Mouse (Mus musculus): Measurements from ENCODE around the gene Adamts17. TPM values are rescaled to one million over a fixed set of nuclear protein-coding genes. Genes with fewer than 3 reads are reported as not detected.

Adamts17 gene
- polyA plus RNA-seq, 1 experiment: 1.5 TPM

DNA sequence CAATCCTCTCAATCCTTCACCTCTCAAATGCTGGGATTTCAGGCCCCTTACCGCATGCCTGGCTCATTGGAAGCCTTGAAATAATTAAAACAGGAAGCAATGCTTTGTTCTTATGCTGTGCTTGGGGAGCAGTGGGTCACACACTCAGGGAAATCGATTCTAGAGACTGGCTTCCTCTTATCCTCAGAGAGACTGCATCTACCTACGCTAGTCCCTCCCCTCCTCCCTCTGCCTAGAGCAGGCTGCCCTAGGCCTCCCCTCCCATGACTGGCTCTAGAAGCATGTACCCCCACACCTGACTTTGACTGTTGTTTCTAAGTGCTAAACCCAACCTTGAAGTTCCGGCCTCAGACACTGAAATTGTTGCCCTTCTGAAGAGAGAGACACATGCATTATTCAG lies 189.4 kb downstream of the Adamts17 start:
- no peak for TF ChIP-seq POLR2A (IDR thresholded peaks at IDR 0.05; ENCODE audit: low read depth, low read length)
- no peak for TF ChIP-seq CTCF (IDR thresholded peaks at IDR 0.05; ENCODE audit: extremely low read depth, insufficient read length, insufficient replicate concordance, low read depth, low read length)
- Histone ChIP-seq H3K4me1 (ENCODE audit: control insufficient read depth, insufficient read depth, insufficient read length, low read length) (no peaks in the 10 kb centered on the region), H3K36me3 (ENCODE audit: control insufficient read depth, insufficient read depth, low read length) (no peaks in the 10 kb centered on the region), H3K27me3 (ENCODE audit: control insufficient read depth, insufficient read depth, low read length) (no peaks in the 10 kb centered on the region), H3K27ac (ENCODE audit: insufficient read depth, low read depth, low read length) (no peak overlapping the region), H3K4me3 (ENCODE audit: low read depth, low read length) (no peak overlapping the region)
- 80% methylated on average over 4 of the region's 4 CpGs for WGBS

DNA sequence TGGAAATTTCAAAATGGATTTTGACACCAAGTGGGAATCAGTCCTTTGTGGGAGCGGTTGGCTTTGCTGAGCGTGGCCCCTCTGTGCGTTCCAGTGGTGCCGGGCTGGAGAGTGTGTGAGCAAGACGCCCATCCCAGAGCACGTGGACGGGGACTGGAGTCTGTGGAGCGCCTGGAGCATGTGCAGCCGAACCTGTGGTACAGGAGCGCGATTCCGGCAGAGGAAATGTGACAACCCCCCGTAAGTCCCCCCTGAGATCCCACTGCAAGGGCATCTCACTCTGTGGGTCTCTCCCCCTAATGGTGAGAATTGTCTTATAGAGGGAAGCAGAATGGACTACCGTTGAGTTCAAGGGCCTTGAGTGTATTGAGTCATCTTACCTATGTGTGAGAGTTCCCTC lies 189.9 kb downstream of the Adamts17 start:
- 97% methylated on average over 14 of the region's 14 CpGs for WGBS
- Histone ChIP-seq H3K27me3 (ENCODE audit: control insufficient read depth, insufficient read depth, low read length) (no peaks in the 10 kb centered on the region), H3K27ac (ENCODE audit: insufficient read depth, low read depth, low read length) (no peak overlapping the region), H3K4me1 (ENCODE audit: control insufficient read depth, insufficient read depth, insufficient read length, low read length) (no peaks in the 10 kb centered on the region), H3K36me3 (ENCODE audit: control insufficient read depth, insufficient read depth, low read length) (no peaks in the 10 kb centered on the region), H3K4me3 (ENCODE audit: low read depth, low read length) (no peak overlapping the region)
- TF ChIP-seq CTCF (IDR thresholded peaks at IDR 0.05; ENCODE audit: extremely low read depth, insufficient read length, insufficient replicate concordance, low read depth, low read length) (no peak), POLR2A (IDR thresholded peaks at IDR 0.05; ENCODE audit: low read depth, low read length) (no peak)

DNA sequence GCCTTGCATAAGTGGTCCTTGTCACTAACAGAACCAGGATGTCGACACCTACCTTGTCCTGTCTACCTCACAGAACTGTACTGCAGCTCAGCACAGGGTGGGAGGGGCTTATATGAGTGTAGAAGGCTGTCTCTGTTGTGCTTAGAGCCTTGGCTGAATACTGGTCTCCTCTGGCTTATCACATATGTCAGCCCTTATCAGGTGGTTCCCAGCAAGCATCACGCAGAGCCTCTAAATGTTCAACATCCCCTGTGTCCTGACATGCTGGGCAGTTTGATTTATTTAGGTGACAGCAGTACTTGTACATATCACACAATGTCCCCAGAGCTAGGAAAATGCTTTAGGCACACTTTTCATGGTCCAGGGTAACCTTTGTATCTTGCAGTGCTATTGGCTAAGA lies 191.7 kb downstream of the Adamts17 start:
- H3K4me3 ChIP-seq (ENCODE audit: low read depth, low read length): no peak overlapping the region
- H3K36me3 ChIP-seq (ENCODE audit: control insufficient read depth, insufficient read depth, low read length): no peaks in the 10 kb centered on the region
- H3K27ac ChIP-seq (ENCODE audit: insufficient read depth, low read depth, low read length): no peak overlapping the region
- TF ChIP-seq POLR2A (IDR thresholded peaks at IDR 0.05; ENCODE audit: low read depth, low read length) (no peak), CTCF (IDR thresholded peaks at IDR 0.05; ENCODE audit: extremely low read depth, insufficient read length, insufficient replicate concordance, low read depth, low read length) (no peak)
- H3K4me1 ChIP-seq (ENCODE audit: control insufficient read depth, insufficient read depth, insufficient read length, low read length): no peaks in the 10 kb centered on the region
- 75% methylated on average over 2 of the region's 2 CpGs for WGBS
- H3K27me3 ChIP-seq (ENCODE audit: control insufficient read depth, insufficient read depth, low read length): no peaks in the 10 kb centered on the region

DNA sequence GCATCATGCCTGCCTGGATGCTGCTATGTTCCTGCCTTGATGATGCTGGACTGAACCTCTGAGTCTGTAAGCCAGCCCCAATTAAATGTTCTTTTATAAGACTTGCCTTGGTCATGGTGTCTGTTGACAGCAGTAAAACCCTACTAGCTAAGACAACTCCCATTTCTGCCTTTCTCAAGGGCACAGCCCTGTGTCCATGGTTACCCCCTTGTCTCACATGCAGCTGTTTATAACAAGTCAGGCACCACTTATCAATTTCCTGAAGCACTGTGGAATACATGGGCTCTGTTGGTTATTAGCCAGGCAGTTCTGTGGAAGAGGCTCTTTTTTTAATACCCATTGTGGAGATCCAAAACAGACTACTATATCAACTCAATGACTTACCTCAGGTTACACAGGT lies 193.1 kb downstream of the Adamts17 start:
- no peaks in the 10 kb centered on the region for H3K4me1 ChIP-seq (ENCODE audit: control insufficient read depth, insufficient read depth, insufficient read length, low read length)
- H3K4me3 ChIP-seq (ENCODE audit: low read depth, low read length): no peak overlapping the region
- H3K27me3 ChIP-seq (ENCODE audit: control insufficient read depth, insufficient read depth, low read length): no peaks in the 10 kb centered on the region
- H3K27ac ChIP-seq (ENCODE audit: insufficient read depth, low read depth, low read length): no peak overlapping the region
- TF ChIP-seq POLR2A (IDR thresholded peaks at IDR 0.05; ENCODE audit: low read depth, low read length) (no peak), CTCF (IDR thresholded peaks at IDR 0.05; ENCODE audit: extremely low read depth, insufficient read length, insufficient replicate concordance, low read depth, low read length) (no peak)
- H3K36me3 ChIP-seq (ENCODE audit: control insufficient read depth, insufficient read depth, low read length): no peaks in the 10 kb centered on the region

DNA sequence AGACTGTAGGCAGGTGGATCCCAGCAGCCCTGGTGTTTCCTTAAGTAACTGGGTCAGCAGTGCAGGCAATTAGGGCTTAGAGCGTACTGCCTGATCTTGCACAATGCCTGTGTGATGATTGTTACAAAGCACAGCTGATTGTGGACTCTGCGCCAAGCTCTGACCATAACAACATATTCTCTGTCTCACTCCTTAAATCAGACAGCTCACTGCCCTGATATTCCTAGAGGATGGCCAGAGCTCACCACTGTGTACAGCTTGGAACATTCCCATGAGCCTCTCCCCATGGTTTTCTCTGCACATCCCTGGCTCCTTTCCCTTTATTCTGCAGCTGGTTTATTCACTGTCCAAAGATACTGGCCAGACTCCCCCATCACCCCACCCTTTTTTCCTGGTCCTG lies 194.8 kb downstream of the Adamts17 start:
- Histone ChIP-seq H3K36me3 (ENCODE audit: control insufficient read depth, insufficient read depth, low read length) (no peaks in the 10 kb centered on the region), H3K4me1 (ENCODE audit: control insufficient read depth, insufficient read depth, insufficient read length, low read length) (no peaks in the 10 kb centered on the region), H3K27me3 (ENCODE audit: control insufficient read depth, insufficient read depth, low read length) (no peaks in the 10 kb centered on the region), H3K4me3 (ENCODE audit: low read depth, low read length) (no peak overlapping the region), H3K27ac (ENCODE audit: insufficient read depth, low read depth, low read length) (no peak overlapping the region)
- TF ChIP-seq CTCF (IDR thresholded peaks at IDR 0.05; ENCODE audit: extremely low read depth, insufficient read length, insufficient replicate concordance, low read depth, low read length) (no peak), POLR2A (IDR thresholded peaks at IDR 0.05; ENCODE audit: low read depth, low read length) (no peak)
- 70% methylated on average over 2 of the region's 2 CpGs for WGBS

DNA sequence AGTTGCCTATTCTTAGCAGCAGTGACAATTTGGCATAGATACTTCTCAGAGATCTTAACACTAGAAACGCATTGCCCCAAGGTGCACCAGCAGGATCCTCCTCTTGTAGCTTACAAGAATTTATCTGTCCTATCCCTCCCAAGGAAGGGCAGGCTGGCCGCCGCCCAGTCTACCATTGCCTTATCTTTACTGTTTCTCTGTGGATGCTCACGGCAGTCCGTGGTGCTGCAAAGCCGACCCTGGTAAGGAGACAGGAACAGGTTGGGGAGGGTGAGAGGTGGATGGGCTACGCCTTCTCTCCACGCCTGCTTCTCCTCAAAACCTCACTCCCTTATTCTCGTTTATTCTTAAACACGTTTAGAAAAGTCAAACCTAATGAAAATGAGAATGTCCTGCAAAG lies 195.7 kb downstream of the Adamts17 start:
- peaks cover 4% of the 10 kb centered on the region; the same call in 1 of the 2 replicates for H3K4me1 ChIP-seq (ENCODE audit: control insufficient read depth, insufficient read depth, insufficient read length, low read length)
- no peak overlapping the region for H3K4me3 ChIP-seq (ENCODE audit: low read depth, low read length)
- 72% methylated on average over 10 of the region's 10 CpGs for WGBS
- no peak overlapping the region for H3K27ac ChIP-seq (ENCODE audit: insufficient read depth, low read depth, low read length)
- TF ChIP-seq CTCF (IDR thresholded peaks at IDR 0.05; ENCODE audit: extremely low read depth, insufficient read length, insufficient replicate concordance, low read depth, low read length) (no peak), POLR2A (IDR thresholded peaks at IDR 0.05; ENCODE audit: low read depth, low read length) (no peak)
- no peaks in the 10 kb centered on the region for H3K27me3 ChIP-seq (ENCODE audit: control insufficient read depth, insufficient read depth, low read length)
- H3K36me3 ChIP-seq (ENCODE audit: control insufficient read depth, insufficient read depth, low read length): no peaks in the 10 kb centered on the region

DNA sequence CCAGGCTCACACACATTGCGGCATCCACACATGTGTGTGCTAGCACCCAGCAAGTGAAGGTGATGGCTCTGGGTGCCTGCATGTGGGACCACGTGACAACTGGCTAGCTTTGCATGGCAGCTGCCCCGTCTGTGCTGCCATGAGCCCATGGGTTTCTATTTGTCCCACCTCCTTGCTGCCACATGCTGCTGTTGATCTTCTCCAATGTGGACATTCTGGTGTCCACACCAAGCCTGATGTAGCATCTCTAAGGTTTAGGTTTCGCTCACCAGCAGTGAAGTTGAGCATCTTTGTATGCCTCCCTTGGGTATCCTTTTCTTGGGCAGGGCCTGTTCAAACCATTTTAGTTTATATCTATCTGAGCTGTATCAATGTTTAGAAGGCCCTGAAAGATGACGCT lies 196.1 kb downstream of the Adamts17 start:
- Histone ChIP-seq H3K27ac (ENCODE audit: insufficient read depth, low read depth, low read length) (no peak overlapping the region), H3K4me1 (ENCODE audit: control insufficient read depth, insufficient read depth, insufficient read length, low read length) (peaks cover 4% of the 10 kb centered on the region; the same call in 1 of the 2 replicates), H3K36me3 (ENCODE audit: control insufficient read depth, insufficient read depth, low read length) (no peaks in the 10 kb centered on the region), H3K27me3 (ENCODE audit: control insufficient read depth, insufficient read depth, low read length) (no peaks in the 10 kb centered on the region), H3K4me3 (ENCODE audit: low read depth, low read length) (no peak overlapping the region)
- 92% methylated on average over 5 of the region's 5 CpGs for WGBS
- TF ChIP-seq POLR2A (IDR thresholded peaks at IDR 0.05; ENCODE audit: low read depth, low read length) (no peak), CTCF (IDR thresholded peaks at IDR 0.05; ENCODE audit: extremely low read depth, insufficient read length, insufficient replicate concordance, low read depth, low read length) (no peak)
